Mouse (Mus musculus): ENCODE measurements at regions not wholly inside any gene's neighbourhood (a gene's known extent, or its start where the extent isn't known, plus 50 kb on each side); places are given as distances from the start of the nearest gene placed in this dataset.

GRCm38 (mm10) chr14:98829958-98830633 lies 164.0 kb downstream of the Rpl36a-ps1 start:
- no peak overlapping the region for H3K9ac ChIP-seq (ENCODE audit: low read depth, low read length)
- no peak overlapping the region for H3K4me2 ChIP-seq (ENCODE audit: low read depth, low read length)
- 52% methylated on average over 5 of the region's 5 CpGs for WGBS
- no peaks in the 10 kb centered on the region for H3K9me3 ChIP-seq (ENCODE audit: control insufficient read depth, low read length)
- H3K4me1 ChIP-seq (ENCODE audit: control insufficient read depth, insufficient read depth, low read length), result no peaks in the 10 kb centered on the region
- H3K36me3 ChIP-seq (ENCODE audit: control insufficient read depth, insufficient read depth, low read length), result no peaks in the 10 kb centered on the region
- DNase-seq (ENCODE audit: low spot score) (no peak), ATAC-seq (ENCODE audit: low read depth) (no peak)
- no peaks in the 10 kb centered on the region for H3K27me3 ChIP-seq (replicated peaks; ENCODE audit: control insufficient read depth, insufficient read depth, low read length)
- H3K27ac ChIP-seq (replicated peaks; ENCODE audit: low read depth, low read length), result no peak overlapping the region
- no peak overlapping the region for H3K4me3 ChIP-seq (ENCODE audit: low read depth, low read length)

DNA sequence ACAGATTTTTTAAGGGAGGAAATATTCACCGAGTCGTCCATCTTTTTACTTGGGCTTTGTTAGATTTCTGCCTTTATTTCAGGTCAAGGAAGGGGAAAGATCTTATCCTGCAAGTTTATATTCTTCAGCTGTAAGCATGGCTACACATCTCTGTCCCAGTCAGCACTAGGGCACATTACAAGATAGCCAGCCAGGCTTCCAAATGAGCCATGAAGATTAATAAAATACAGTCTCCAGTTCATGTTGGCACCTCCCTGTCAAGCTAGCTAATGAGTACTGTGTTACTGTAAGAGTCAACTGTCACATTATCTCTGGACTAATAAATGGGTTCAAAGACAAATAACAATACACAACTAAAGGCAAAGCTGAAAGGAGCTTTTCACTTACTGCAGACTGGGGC lies 166.6 kb downstream of the Rpl36a-ps1 start:
- ATAC-seq (ENCODE audit: low read depth), result no peak
- Histone ChIP-seq H3K9ac (ENCODE audit: low read depth, low read length) (no peak overlapping the region), H3K9me3 (ENCODE audit: control insufficient read depth, low read length) (no peaks in the 10 kb centered on the region), H3K36me3 (ENCODE audit: control insufficient read depth, insufficient read depth, low read length) (no peaks in the 10 kb centered on the region), H3K4me2 (ENCODE audit: low read depth, low read length) (no peak overlapping the region), H3K4me1 (ENCODE audit: control insufficient read depth, insufficient read depth, low read length) (no peaks in the 10 kb centered on the region), H3K27me3 (replicated peaks; ENCODE audit: control insufficient read depth, insufficient read depth, low read length) (no peaks in the 10 kb centered on the region), H3K4me3 (ENCODE audit: low read depth, low read length) (no peak overlapping the region), H3K27ac (replicated peaks; ENCODE audit: low read depth, low read length) (no peak overlapping the region)
- DNase-seq (ENCODE audit: low spot score), result no peak
- 74% methylated on average over 2 of the region's 2 CpGs for WGBS

GRCm38 (mm10) chr14:98813657-98814056 lies 180.5 kb downstream of the Rpl36a-ps1 start:
- no peaks in the 10 kb centered on the region for H3K27me3 ChIP-seq (replicated peaks; ENCODE audit: control insufficient read depth, insufficient read depth, low read length)
- H3K9ac ChIP-seq (ENCODE audit: low read depth, low read length), result no peak overlapping the region
- H3K4me2 ChIP-seq (ENCODE audit: low read depth, low read length), result no peak overlapping the region
- H3K9me3 ChIP-seq (ENCODE audit: control insufficient read depth, low read length), result no peaks in the 10 kb centered on the region
- H3K4me3 ChIP-seq (ENCODE audit: low read depth, low read length), result no peak overlapping the region
- no peaks in the 10 kb centered on the region for H3K36me3 ChIP-seq (ENCODE audit: control insufficient read depth, insufficient read depth, low read length)
- no peaks in the 10 kb centered on the region for H3K4me1 ChIP-seq (ENCODE audit: control insufficient read depth, insufficient read depth, low read length)
- no peak for ATAC-seq (ENCODE audit: low read depth)
- DNase-seq (ENCODE audit: low spot score), result no peak
- no peak overlapping the region for H3K27ac ChIP-seq (replicated peaks; ENCODE audit: low read depth, low read length)
- 77% methylated on average over 5 of the region's 5 CpGs for WGBS

DNA sequence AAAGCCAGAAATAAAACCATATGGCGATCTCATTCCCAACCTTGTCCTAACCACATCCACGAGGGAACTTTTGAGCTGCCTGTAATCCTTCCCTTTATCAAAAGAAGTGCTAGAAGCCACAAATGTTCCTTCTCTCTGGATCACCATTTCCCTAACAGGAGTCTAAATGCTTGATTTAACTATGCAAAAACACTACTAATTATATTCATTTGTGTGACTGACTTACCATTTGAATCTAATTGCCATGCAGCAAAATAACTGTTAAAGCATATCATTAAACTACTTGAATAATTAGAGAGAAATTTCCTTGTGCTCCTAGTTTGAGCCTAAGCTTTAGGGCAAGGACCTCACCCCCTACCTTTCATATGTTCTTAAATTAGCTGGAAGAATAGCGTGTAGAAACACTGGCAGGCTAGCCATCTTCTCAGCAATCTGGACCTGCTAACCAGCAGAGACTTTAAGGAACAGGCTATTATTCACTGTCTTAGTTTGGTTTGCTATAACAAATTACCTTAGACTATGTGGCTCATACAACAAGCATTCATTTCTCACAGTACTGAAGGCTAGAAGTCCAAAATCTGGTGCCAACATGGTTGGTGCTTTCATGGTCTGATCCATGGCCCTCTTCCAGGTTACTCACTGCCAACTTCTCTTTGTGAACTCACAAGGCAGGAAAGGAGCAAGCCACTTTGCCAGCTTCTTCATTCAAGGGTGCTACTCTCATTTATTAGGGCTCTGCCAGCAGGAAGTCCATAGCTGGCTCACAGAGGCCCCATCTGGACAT lies 183.7 kb downstream of the Rpl36a-ps1 start:
- no peaks in the 10 kb centered on the region for H3K9me3 ChIP-seq (ENCODE audit: control insufficient read depth, low read length)
- H3K4me1 ChIP-seq (ENCODE audit: control insufficient read depth, insufficient read depth, low read length), result no peaks in the 10 kb centered on the region
- H3K36me3 ChIP-seq (ENCODE audit: control insufficient read depth, insufficient read depth, low read length), result no peaks in the 10 kb centered on the region
- DNase-seq (ENCODE audit: low spot score), result peak; percentile 10
- 51% methylated on average over 3 of the region's 3 CpGs for WGBS
- no peaks in the 10 kb centered on the region for H3K27me3 ChIP-seq (replicated peaks; ENCODE audit: control insufficient read depth, insufficient read depth, low read length)
- H3K9ac ChIP-seq (ENCODE audit: low read depth, low read length), result no peak overlapping the region
- no peak for ATAC-seq (ENCODE audit: low read depth)
- H3K4me2 ChIP-seq (ENCODE audit: low read depth, low read length), result no peak overlapping the region
- no peak overlapping the region for H3K27ac ChIP-seq (replicated peaks; ENCODE audit: low read depth, low read length)
- H3K4me3 ChIP-seq (ENCODE audit: low read depth, low read length), result no peak overlapping the region

DNA sequence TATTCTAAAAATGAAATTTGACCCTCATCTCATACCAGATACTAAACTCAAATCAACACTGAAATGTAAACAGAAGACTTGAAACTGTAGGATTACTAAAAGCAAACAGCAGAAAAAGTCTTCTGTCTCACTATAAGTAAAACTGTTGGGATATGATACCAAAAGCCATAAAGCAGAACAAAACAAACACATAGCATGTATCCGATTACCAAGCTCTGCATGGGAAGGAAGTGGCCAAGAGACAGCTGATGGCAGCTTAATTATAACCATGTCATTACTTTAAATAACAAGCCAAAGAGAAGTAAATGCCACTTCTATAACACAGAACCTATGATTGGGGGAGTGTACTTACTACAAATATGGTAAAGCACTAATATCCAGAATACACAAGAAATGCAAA lies 186.0 kb downstream of the Rpl36a-ps1 start:
- Histone ChIP-seq H3K9ac (ENCODE audit: low read depth, low read length) (no peak overlapping the region), H3K36me3 (ENCODE audit: control insufficient read depth, insufficient read depth, low read length) (no peaks in the 10 kb centered on the region), H3K27ac (replicated peaks; ENCODE audit: low read depth, low read length) (no peak overlapping the region), H3K27me3 (replicated peaks; ENCODE audit: control insufficient read depth, insufficient read depth, low read length) (no peaks in the 10 kb centered on the region), H3K4me3 (ENCODE audit: low read depth, low read length) (no peak overlapping the region), H3K9me3 (ENCODE audit: control insufficient read depth, low read length) (no peaks in the 10 kb centered on the region), H3K4me2 (ENCODE audit: low read depth, low read length) (no peak overlapping the region), H3K4me1 (ENCODE audit: control insufficient read depth, insufficient read depth, low read length) (no peaks in the 10 kb centered on the region)
- 44% methylated on average over 1 of the region's 1 CpGs for WGBS
- ATAC-seq (ENCODE audit: low read depth) (no peak), DNase-seq (ENCODE audit: low spot score) (peak; percentile 17)

DNA sequence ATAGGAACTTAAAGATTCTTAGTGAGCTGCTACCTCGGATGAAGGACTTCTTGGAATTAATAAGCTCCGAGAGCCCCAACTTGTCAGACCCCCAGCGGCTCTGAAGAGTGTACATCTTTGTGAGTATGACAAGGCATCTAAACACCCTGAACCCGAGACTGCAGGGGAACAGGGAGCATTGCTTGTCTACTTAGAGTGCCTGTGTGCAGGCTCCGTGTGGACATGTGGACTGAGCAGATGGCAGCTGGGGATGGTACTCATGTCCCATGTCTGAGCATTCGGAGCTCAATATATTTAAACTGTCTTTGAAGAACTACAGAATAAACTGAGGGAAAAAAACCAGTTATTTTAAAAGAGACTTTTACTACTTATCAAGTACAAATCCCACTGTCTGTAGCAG lies 189.1 kb downstream of the Rpl36a-ps1 start:
- Histone ChIP-seq H3K4me1 (ENCODE audit: control insufficient read depth, insufficient read depth, low read length) (no peaks in the 10 kb centered on the region), H3K27me3 (replicated peaks; ENCODE audit: control insufficient read depth, insufficient read depth, low read length) (no peaks in the 10 kb centered on the region), H3K36me3 (ENCODE audit: control insufficient read depth, insufficient read depth, low read length) (no peaks in the 10 kb centered on the region), H3K4me2 (ENCODE audit: low read depth, low read length) (no peak overlapping the region), H3K4me3 (ENCODE audit: low read depth, low read length) (no peak overlapping the region), H3K27ac (replicated peaks; ENCODE audit: low read depth, low read length) (no peak overlapping the region), H3K9ac (ENCODE audit: low read depth, low read length) (no peak overlapping the region), H3K9me3 (ENCODE audit: control insufficient read depth, low read length) (no peaks in the 10 kb centered on the region)
- 78% methylated on average over 6 of the region's 6 CpGs for WGBS
- ATAC-seq (ENCODE audit: low read depth) (no peak), DNase-seq (ENCODE audit: low spot score) (no peak)

DNA sequence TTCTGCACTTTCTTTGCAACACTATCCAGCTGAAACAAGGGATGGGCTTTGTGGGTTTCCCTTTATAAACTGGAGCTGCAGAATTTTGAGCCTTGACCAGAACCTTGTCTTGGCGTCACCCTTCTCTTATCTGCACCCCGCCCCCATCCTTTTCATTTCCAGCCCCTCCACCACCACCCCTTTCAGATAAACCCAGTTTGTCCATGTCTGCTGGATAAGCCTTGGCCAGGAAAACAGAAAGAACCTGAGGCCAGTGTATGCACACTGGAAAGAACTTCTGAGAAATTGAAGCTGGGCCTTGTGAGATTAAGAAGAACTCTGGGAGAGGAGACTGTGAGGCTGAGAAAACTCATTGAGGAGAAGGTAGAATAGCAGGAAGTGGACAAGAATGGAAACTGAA lies 192.8 kb downstream of the Rpl36a-ps1 start:
- no peak overlapping the region for H3K27ac ChIP-seq (replicated peaks; ENCODE audit: low read depth, low read length)
- no peaks in the 10 kb centered on the region for H3K27me3 ChIP-seq (replicated peaks; ENCODE audit: control insufficient read depth, insufficient read depth, low read length)
- H3K4me3 ChIP-seq (ENCODE audit: low read depth, low read length), result no peak overlapping the region
- H3K4me2 ChIP-seq (ENCODE audit: low read depth, low read length), result no peak overlapping the region
- ATAC-seq (ENCODE audit: low read depth) (no peak), DNase-seq (ENCODE audit: low spot score) (no peak)
- no peaks in the 10 kb centered on the region for H3K4me1 ChIP-seq (ENCODE audit: control insufficient read depth, insufficient read depth, low read length)
- no peaks in the 10 kb centered on the region for H3K9me3 ChIP-seq (ENCODE audit: control insufficient read depth, low read length)
- 92% methylated on average over 2 of the region's 2 CpGs for WGBS
- H3K9ac ChIP-seq (ENCODE audit: low read depth, low read length), result no peak overlapping the region
- H3K36me3 ChIP-seq (ENCODE audit: control insufficient read depth, insufficient read depth, low read length), result no peaks in the 10 kb centered on the region

- WGBS, result 69% methylated on average over 4 of the region's 4 CpGs
- DNase-seq (ENCODE audit: low spot score), result no peak
- Histone ChIP-seq H3K27ac (replicated peaks; ENCODE audit: low read depth, low read length) (no peak overlapping the region), H3K27me3 (replicated peaks; ENCODE audit: control insufficient read depth, insufficient read depth, low read length) (no peaks in the 10 kb centered on the region), H3K4me3 (ENCODE audit: low read depth, low read length) (no peak overlapping the region), H3K4me1 (ENCODE audit: control insufficient read depth, insufficient read depth, low read length) (no peaks in the 10 kb centered on the region), H3K4me2 (ENCODE audit: low read depth, low read length) (no peak overlapping the region), H3K36me3 (ENCODE audit: control insufficient read depth, insufficient read depth, low read length) (no peaks in the 10 kb centered on the region), H3K9ac (ENCODE audit: low read depth, low read length) (no peak overlapping the region), H3K9me3 (ENCODE audit: control insufficient read depth, low read length) (no peaks in the 10 kb centered on the region)
- no peak for ATAC-seq (ENCODE audit: low read depth)
These were observed 202.1 kb downstream of the Rpl36a-ps1 start for GRCm38 (mm10) chr14:98791970-98792369.
